ENCODE assay signal across 13 mouse cellular contexts in genomic region chr11:120248899-120249298, GRCm38 (mm10). TPM values are rescaled to one million over a fixed set of nuclear protein-coding genes. Genes with fewer than 3 reads are reported as not detected.
A peak's percentile ranks its signal among the peaks of the same experiment; 100 is the strongest.
DNase-seq lines count a peak whose midpoint lies in the region; ATAC-seq lines count a peak whose summit lies in the region.
"Had no signal": no experiment of that assay in that cellular context is flagged by ENCODE, and none has a peak within 500 bp of the region (broad histone marks: within the 10 kb centered on the region; RNA-seq: fewer than 3 reads in every experiment).

No protein-coding gene starts in this region.

- ATAC-seq in heart, embryonic 11.5 days (replicated peaks; ENCODE audit: insufficient number of reproducible peaks, low FRiP score, low TSS enrichment), result no peak
- no peak for ATAC-seq in kidney, embryonic 14.5 days (ENCODE audit: low FRiP score, low TSS enrichment)
- no peak for ATAC-seq in midbrain, embryonic 12.5 days (ENCODE audit: low FRiP score, low read depth)
- ATAC-seq in midbrain, embryonic 16.5 days, result no peak

- no peak overlapping the region for H3K9ac ChIP-seq in heart, embryonic 11.5 days (ENCODE audit: low read depth, low read length)
- no peak overlapping the region for H3K9ac ChIP-seq in kidney, embryonic 14.5 days (ENCODE audit: low read depth, low read length)
- H3K9ac ChIP-seq in midbrain, embryonic 12.5 days (replicated peaks), result peak overlapping the region; percentile 24; the same call in 1 of the 2 replicates
- H3K9ac ChIP-seq in midbrain, embryonic 16.5 days (ENCODE audit: low read depth, low read length), result no peak overlapping the region
- H3K9ac ChIP-seq: hindbrain, embryonic 14.5 days; neural tube, embryonic 12.5 days had no signal

- no peak for DNase-seq in heart, adult 18-20 months
- DNase-seq in kidney, adult 11 months, result no peak
- no peak for DNase-seq in embryo, embryonic 11 days
- DNase-seq: adrenal gland, adult 8-10 months; gastrocnemius, postnatal 36 days; kidney, adult 8-10 months had no signal

- no peaks in the 10 kb centered on the region for H3K27me3 ChIP-seq in heart, embryonic 11.5 days (ENCODE audit: control insufficient read depth, insufficient read depth, low read length)
- H3K27me3 ChIP-seq in kidney, embryonic 14.5 days (ENCODE audit: control insufficient read depth, insufficient read depth, low read length), result no peaks in the 10 kb centered on the region
- no peaks in the 10 kb centered on the region for H3K27me3 ChIP-seq in midbrain, embryonic 12.5 days
- no peaks in the 10 kb centered on the region for H3K27me3 ChIP-seq in midbrain, embryonic 16.5 days (ENCODE audit: control insufficient read depth, insufficient read depth, low read depth, low read length)
- H3K27me3 ChIP-seq: neural tube, embryonic 12.5 days had no signal

- H3K4me3 ChIP-seq in heart, embryonic 11.5 days (ENCODE audit: low read depth, low read length), result no peak overlapping the region
- no peak overlapping the region for H3K4me3 ChIP-seq in kidney, embryonic 14.5 days (ENCODE audit: low read length)
- H3K4me3 ChIP-seq in midbrain, embryonic 12.5 days, result no peak overlapping the region
- H3K4me3 ChIP-seq in midbrain, embryonic 16.5 days (ENCODE audit: low read depth, low read length), result no peak overlapping the region
- H3K4me3 ChIP-seq: neural tube, embryonic 12.5 days had no signal

- H3K27ac ChIP-seq in heart, embryonic 11.5 days (ENCODE audit: low read depth, low read length), result 0 out of 2 replicates have a peak overlapping the region, but pooled peaks have one; percentile 67
- peak overlapping the region; percentile 20; the same call in 1 of the 2 replicates for H3K27ac ChIP-seq in kidney, embryonic 14.5 days (ENCODE audit: low read depth, low read length)
- no peak overlapping the region for H3K27ac ChIP-seq in midbrain, embryonic 12.5 days (replicated peaks)
- H3K27ac ChIP-seq in midbrain, embryonic 16.5 days (ENCODE audit: low read length), result no peak overlapping the region
- H3K27ac ChIP-seq: hindbrain, embryonic 14.5 days; neural tube, embryonic 12.5 days had no signal

- peaks cover 62% of the 10 kb centered on the region for H3K4me1 ChIP-seq in heart, embryonic 11.5 days (ENCODE audit: control insufficient read depth, insufficient read depth, low read length)
- peaks cover 65% of the 10 kb centered on the region for H3K4me1 ChIP-seq in kidney, embryonic 14.5 days (ENCODE audit: control insufficient read depth, insufficient read depth, low read length)
- peaks cover 83% of the 10 kb centered on the region for H3K4me1 ChIP-seq in midbrain, embryonic 12.5 days
- H3K4me1 ChIP-seq in midbrain, embryonic 16.5 days (ENCODE audit: control insufficient read depth, insufficient read depth, low read length), result peaks cover 20% of the 10 kb centered on the region

- H3K4me2 ChIP-seq in heart, embryonic 11.5 days, result no peak overlapping the region
- H3K4me2 ChIP-seq in kidney, embryonic 14.5 days (replicated peaks; ENCODE audit: low read depth, low read length), result no peak overlapping the region
- H3K4me2 ChIP-seq in midbrain, embryonic 12.5 days (replicated peaks), result no peak overlapping the region
- H3K4me2 ChIP-seq in midbrain, embryonic 16.5 days (ENCODE audit: low read length), result no peak overlapping the region
- H3K4me2 ChIP-seq: hindbrain, embryonic 14.5 days; neural tube, embryonic 12.5 days had no signal

- H3K9me3 ChIP-seq in heart, embryonic 11.5 days (replicated peaks; ENCODE audit: control insufficient read depth, low read length), result no peaks in the 10 kb centered on the region
- H3K9me3 ChIP-seq in kidney, embryonic 14.5 days (ENCODE audit: control insufficient read depth, low read length), result no peaks in the 10 kb centered on the region
- no peaks in the 10 kb centered on the region for H3K9me3 ChIP-seq in midbrain, embryonic 12.5 days
- H3K9me3 ChIP-seq in midbrain, embryonic 16.5 days (replicated peaks; ENCODE audit: control insufficient read depth, low read length, poor library complexity, severe bottlenecking), result no peaks in the 10 kb centered on the region
- H3K9me3 ChIP-seq: G1E; neural tube, embryonic 12.5 days had no signal

- H3K36me3 ChIP-seq in heart, embryonic 11.5 days (ENCODE audit: control insufficient read depth, insufficient read depth, low read length), result no peaks in the 10 kb centered on the region
- no peaks in the 10 kb centered on the region; the same call in 1 of the 2 replicates for H3K36me3 ChIP-seq in kidney, embryonic 14.5 days (ENCODE audit: control insufficient read depth, insufficient read depth, low read length)
- H3K36me3 ChIP-seq in midbrain, embryonic 12.5 days, result no peaks in the 10 kb centered on the region
- H3K36me3 ChIP-seq in midbrain, embryonic 16.5 days (ENCODE audit: control insufficient read depth, insufficient read depth, low read length), result no peaks in the 10 kb centered on the region
- H3K36me3 ChIP-seq: G1E had no signal

- WGBS in heart, embryonic 11.5 days (ENCODE audit: insufficient replicate concordance), result 82% methylated on average over 6 of the region's 6 CpGs
- 80% methylated on average over 6 of the region's 6 CpGs for WGBS in kidney, embryonic 14.5 days
- 87% methylated on average over 6 of the region's 6 CpGs for WGBS in midbrain, embryonic 12.5 days
- WGBS in midbrain, embryonic 16.5 days, result 84% methylated on average over 6 of the region's 6 CpGs

RNA-seq across cellular contexts. Expression of gene Bahcc1, which starts 16.2 kb away (rescaled TPM):
- 7.0 and 9.1 TPM in 2 replicates for polyA plus RNA-seq in heart, embryonic 11.5 days (2014; fragmentation: Nextera tagmentation; extraction: Ambion mirVana)
- 1 to 10 TPM; 3.5 to 5.0 TPM for total RNA-seq in heart, adult 18-20 months (2021)
- polyA plus RNA-seq in kidney, embryonic 14.5 days (2014; fragmentation: Nextera tagmentation; extraction: Ambion mirVana), result 20.3 and 27.2 TPM in 2 replicates
- 25.1 and 26.1 TPM in 2 replicates for polyA plus RNA-seq in midbrain, embryonic 12.5 days (2016; fragmentation: Nextera tagmentation; extraction: Ambion mirVana)
- polyA plus RNA-seq in midbrain, embryonic 16.5 days (2015; fragmentation: Nextera tagmentation; extraction: Ambion mirVana), result 9.7 and 13.7 TPM in 2 replicates

Comparison
In these comparisons a context has a peak if more than half of its experiments do, and no peak if none do; other contexts are left out.
1. H3K27ac ChIP-seq: peak in heart, embryonic 11.5 days (single experiment) and kidney, embryonic 14.5 days (single experiment); none in midbrain, embryonic 12.5 days (single experiment) and midbrain, embryonic 16.5 days (single experiment).